Mouse (Mus musculus): Measurements from ENCODE around the gene Myzap.

GRCm38 (mm10) chr9:71570170-71570569 lies 22.0 kb downstream of the Myzap start:
- TF ChIP-seq CTCF (IDR thresholded peaks at IDR 0.05; ENCODE audit: low read depth) (no peak), EP300 (IDR thresholded peaks at IDR 0.05; ENCODE audit: low read depth) (no peak)
